Comparison of ENCODE assay signal across 9 mouse cellular contexts in the genomic region with DNA sequence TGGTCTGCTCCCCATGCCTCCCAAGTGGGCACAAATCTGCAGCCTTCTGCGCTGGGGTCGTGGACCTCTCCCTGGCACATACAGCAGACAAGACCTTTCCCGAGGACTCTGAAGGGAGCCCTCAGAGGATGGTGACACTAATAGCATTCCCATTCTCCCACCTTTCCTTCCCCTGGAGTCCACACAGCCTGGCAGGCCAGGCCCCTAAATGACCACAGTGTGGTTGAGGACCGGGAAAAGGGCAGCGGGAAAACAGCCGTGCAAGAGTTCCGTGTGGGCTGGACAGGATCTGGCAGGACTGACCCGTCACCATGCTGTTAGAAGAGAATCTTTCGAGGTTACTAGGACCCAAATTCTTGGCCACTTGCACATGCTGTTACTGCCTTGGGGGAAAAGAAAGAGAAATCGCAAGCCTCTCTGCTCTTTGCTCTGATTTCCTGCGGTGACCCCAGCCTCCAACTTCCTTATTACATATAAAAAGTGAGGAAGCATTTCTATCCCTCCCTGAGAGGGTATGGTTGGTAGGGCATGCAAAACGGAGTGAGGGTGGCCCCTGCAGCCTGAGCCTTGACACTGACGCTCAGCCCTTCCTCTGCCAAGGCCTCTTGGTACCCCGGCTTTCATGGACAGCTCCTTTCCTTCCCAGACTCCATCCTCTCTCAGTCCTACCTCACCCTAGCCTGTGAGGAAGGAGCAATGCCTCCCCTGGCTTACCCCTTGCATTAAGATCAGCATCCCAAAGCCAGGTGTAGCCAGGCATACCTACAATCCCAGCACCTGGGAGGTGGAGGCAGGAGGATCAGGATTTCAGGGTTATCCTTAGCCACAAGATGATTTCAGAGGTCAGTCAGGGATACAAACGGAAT. TPM values are rescaled to one million over a fixed set of nuclear protein-coding genes. Genes with fewer than 3 reads are reported as not detected.
A peak's percentile ranks its signal among the peaks of the same experiment; 100 is the strongest.
DNase-seq lines count a peak whose midpoint lies in the region; ATAC-seq lines count a peak whose summit lies in the region.
"Had no signal": no experiment of that assay in that cellular context is flagged by ENCODE, and none has a peak within 500 bp of the region (broad histone marks: within the 10 kb centered on the region; RNA-seq: fewer than 3 reads in every experiment).

No protein-coding gene starts in this region.

- no peak overlapping the region for H3K4me2 ChIP-seq in midbrain, embryonic 16.5 days (ENCODE audit: low read length)
- peak overlapping the region; percentile 56 for H3K4me2 ChIP-seq in heart, embryonic 13.5 days
- H3K4me2 ChIP-seq in liver, embryonic 13.5 days: peak overlapping the region; percentile 55
- peak overlapping the region; percentile 47 for H3K4me2 ChIP-seq in stomach, embryonic 16.5 days (ENCODE audit: low read depth, low read length)

- H3K9me3 ChIP-seq in midbrain, embryonic 10.5 days (replicated peaks): no peaks in the 10 kb centered on the region
- no peaks in the 10 kb centered on the region for H3K9me3 ChIP-seq in midbrain, embryonic 16.5 days (replicated peaks; ENCODE audit: control insufficient read depth, low read length, poor library complexity, severe bottlenecking)
- no peaks in the 10 kb centered on the region for H3K9me3 ChIP-seq in heart, embryonic 13.5 days
- H3K9me3 ChIP-seq in liver, embryonic 13.5 days (replicated peaks): no peaks in the 10 kb centered on the region
- no peaks in the 10 kb centered on the region for H3K9me3 ChIP-seq in stomach, embryonic 16.5 days (replicated peaks; ENCODE audit: control insufficient read depth, low read length)
- H3K9me3 ChIP-seq: hindbrain, embryonic 15.5 days had no signal

- peaks cover 49% of the 10 kb centered on the region for H3K4me1 ChIP-seq in midbrain, embryonic 10.5 days
- peaks cover 14% of the 10 kb centered on the region for H3K4me1 ChIP-seq in midbrain, embryonic 16.5 days (ENCODE audit: control insufficient read depth, insufficient read depth, low read length)
- H3K4me1 ChIP-seq in heart, embryonic 13.5 days: peaks cover 67% of the 10 kb centered on the region
- H3K4me1 ChIP-seq in liver, embryonic 13.5 days (replicated peaks): peaks cover 60% of the 10 kb centered on the region
- H3K4me1 ChIP-seq in stomach, embryonic 16.5 days (ENCODE audit: control insufficient read depth, insufficient read depth, low read length): peaks cover 53% of the 10 kb centered on the region

- ATAC-seq in midbrain, embryonic 16.5 days: no peak
- ATAC-seq in heart, embryonic 13.5 days (ENCODE audit: extremely low read depth, insufficient number of reproducible peaks, low FRiP score, low TSS enrichment): no peak
- ATAC-seq in liver, embryonic 13.5 days (ENCODE audit: low read depth): no peak
- ATAC-seq in stomach, embryonic 16.5 days (ENCODE audit: insufficient read depth, low FRiP score): no peak

- no peak for DNase-seq in midbrain, embryonic 10.5 days (ENCODE audit: low spot score)
- no peak for DNase-seq in liver, embryonic 13.5 days
- DNase-seq in adrenal gland, postnatal 36 days: no peak
- no peak for DNase-seq in right cerebral cortex, postnatal 4 days

- H3K36me3 ChIP-seq in midbrain, embryonic 10.5 days: no peaks in the 10 kb centered on the region
- no peaks in the 10 kb centered on the region for H3K36me3 ChIP-seq in midbrain, embryonic 16.5 days (ENCODE audit: control insufficient read depth, insufficient read depth, low read length)
- H3K36me3 ChIP-seq in heart, embryonic 13.5 days: no peaks in the 10 kb centered on the region
- no peaks in the 10 kb centered on the region for H3K36me3 ChIP-seq in liver, embryonic 13.5 days
- H3K36me3 ChIP-seq in stomach, embryonic 16.5 days (ENCODE audit: control insufficient read depth, insufficient read depth, low read length): no peaks in the 10 kb centered on the region
- H3K36me3 ChIP-seq: hindbrain, embryonic 15.5 days had no signal

- peaks cover 39% of the 10 kb centered on the region for H3K27me3 ChIP-seq in midbrain, embryonic 10.5 days (ENCODE audit: low read depth, poor library complexity, severe bottlenecking)
- H3K27me3 ChIP-seq in midbrain, embryonic 16.5 days (ENCODE audit: control insufficient read depth, insufficient read depth, low read depth, low read length): no peaks in the 10 kb centered on the region
- no peaks in the 10 kb centered on the region for H3K27me3 ChIP-seq in heart, embryonic 13.5 days (replicated peaks)
- H3K27me3 ChIP-seq in liver, embryonic 13.5 days: peaks cover 16% of the 10 kb centered on the region
- H3K27me3 ChIP-seq in stomach, embryonic 16.5 days (ENCODE audit: control insufficient read depth, insufficient read depth, low read length): no peaks in the 10 kb centered on the region
- H3K27me3 ChIP-seq: hindbrain, embryonic 15.5 days had no signal

- no peak overlapping the region for H3K9ac ChIP-seq in midbrain, embryonic 16.5 days (ENCODE audit: low read depth, low read length)
- H3K9ac ChIP-seq in heart, embryonic 13.5 days: peak overlapping the region; percentile 60
- H3K9ac ChIP-seq in liver, embryonic 13.5 days: no peak overlapping the region
- peak overlapping the region; percentile 58 for H3K9ac ChIP-seq in stomach, embryonic 16.5 days (ENCODE audit: low read length)

- WGBS in midbrain, embryonic 10.5 days: 63% methylated on average over 15 of the region's 15 CpGs
- WGBS in midbrain, embryonic 16.5 days: 70% methylated on average over 15 of the region's 15 CpGs
- 59% methylated on average over 15 of the region's 15 CpGs for WGBS in heart, embryonic 13.5 days
- WGBS in liver, embryonic 13.5 days (ENCODE audit: insufficient replicate concordance): 20% methylated on average over 15 of the region's 15 CpGs
- 57% methylated on average over 15 of the region's 15 CpGs for WGBS in stomach, embryonic 16.5 days

- H3K4me3 ChIP-seq in midbrain, embryonic 10.5 days: no peak overlapping the region; the same call in 1 of the 2 replicates
- no peak overlapping the region for H3K4me3 ChIP-seq in midbrain, embryonic 16.5 days (ENCODE audit: low read depth, low read length)
- H3K4me3 ChIP-seq in heart, embryonic 13.5 days: no peak overlapping the region
- peak overlapping the region; percentile 23; the same call in 1 of the 2 replicates for H3K4me3 ChIP-seq in liver, embryonic 13.5 days (replicated peaks)
- H3K4me3 ChIP-seq in stomach, embryonic 16.5 days (replicated peaks; ENCODE audit: low read length): no peak overlapping the region

- H3K27ac ChIP-seq in midbrain, embryonic 10.5 days (replicated peaks): peak overlapping the region; percentile 79
- no peak overlapping the region for H3K27ac ChIP-seq in midbrain, embryonic 16.5 days (ENCODE audit: low read length)
- peak overlapping the region; percentile 46; the same call in 1 of the 2 replicates for H3K27ac ChIP-seq in heart, embryonic 13.5 days (replicated peaks)
- peak overlapping the region; percentile 34; the same call in 1 of the 2 replicates for H3K27ac ChIP-seq in liver, embryonic 13.5 days
- H3K27ac ChIP-seq in stomach, embryonic 16.5 days (ENCODE audit: low read length): peak overlapping the region; percentile 94

RNA-seq across cellular contexts. Expression of gene Acvrl1, which starts 18.0 kb away (rescaled TPM):
- 8.9 and 10.7 TPM in 2 replicates for polyA plus RNA-seq in midbrain, embryonic 10.5 days (2016; fragmentation: Nextera tagmentation; extraction: Ambion mirVana)
- 8.0 and 10.6 TPM in 2 replicates for polyA plus RNA-seq in midbrain, embryonic 16.5 days (2015; fragmentation: Nextera tagmentation; extraction: Ambion mirVana)
- polyA plus RNA-seq in heart, embryonic 13.5 days (2015; fragmentation: Nextera tagmentation; extraction: Ambion mirVana): 7.0 and 7.4 TPM in 2 replicates
- polyA plus RNA-seq in liver, embryonic 13.5 days (2015; fragmentation: Nextera tagmentation; extraction: Ambion mirVana): 1.2 and 1.3 TPM in 2 replicates
- polyA plus RNA-seq in stomach, embryonic 16.5 days (2015; fragmentation: Nextera tagmentation; extraction: Ambion mirVana): 34.9 and 39.3 TPM in 2 replicates
- 10 to 100 TPM; 13.4 to 17.5 TPM for total RNA-seq in adrenal gland, postnatal 36 days (2021)

RNA-seq across cellular contexts. Expression of gene Acvr1b, which starts 27.5 kb away (rescaled TPM):
- polyA plus RNA-seq in midbrain, embryonic 10.5 days (2016; fragmentation: Nextera tagmentation; extraction: Ambion mirVana): 5.4 and 7.0 TPM in 2 replicates
- polyA plus RNA-seq in midbrain, embryonic 16.5 days (2015; fragmentation: Nextera tagmentation; extraction: Ambion mirVana): 22.1 and 24.5 TPM in 2 replicates
- 5.4 and 6.0 TPM in 2 replicates for polyA plus RNA-seq in heart, embryonic 13.5 days (2015; fragmentation: Nextera tagmentation; extraction: Ambion mirVana)
- 1.0 and 1.6 TPM in 2 replicates for polyA plus RNA-seq in liver, embryonic 13.5 days (2015; fragmentation: Nextera tagmentation; extraction: Ambion mirVana)
- 11.6 and 12.1 TPM in 2 replicates for polyA plus RNA-seq in stomach, embryonic 16.5 days (2015; fragmentation: Nextera tagmentation; extraction: Ambion mirVana)
- total RNA-seq in adrenal gland, postnatal 36 days (2021): 1 to 10 TPM; 8.5 to 9.3 TPM

RNA-seq across cellular contexts. Expression of gene Ankrd33, which starts 30.8 kb away (rescaled TPM):
- polyA plus RNA-seq in midbrain, embryonic 10.5 days (2016; fragmentation: Nextera tagmentation; extraction: Ambion mirVana): not detected in 2 replicates
- polyA plus RNA-seq in midbrain, embryonic 16.5 days (2015; fragmentation: Nextera tagmentation; extraction: Ambion mirVana): not detected in 2 replicates
- polyA plus RNA-seq in heart, embryonic 13.5 days (2015; fragmentation: Nextera tagmentation; extraction: Ambion mirVana): not detected in 2 replicates
- polyA plus RNA-seq in liver, embryonic 13.5 days (2015; fragmentation: Nextera tagmentation; extraction: Ambion mirVana): not detected in 2 replicates
- not detected in 2 replicates for polyA plus RNA-seq in stomach, embryonic 16.5 days (2015; fragmentation: Nextera tagmentation; extraction: Ambion mirVana)
- total RNA-seq in adrenal gland, postnatal 36 days (2021): under 1 TPM; 0.56 to 0.99 TPM
- total RNA-seq: adrenal gland, postnatal 14 days had no signal
- polyA plus RNA-seq: hindbrain, embryonic 15.5 days had no signal

Comparison
In these comparisons a context has a peak if more than half of its experiments do, and no peak if none do; other contexts are left out.
1. H3K9ac ChIP-seq: peak in heart, embryonic 13.5 days (single experiment) and stomach, embryonic 16.5 days (single experiment); none in midbrain, embryonic 16.5 days (single experiment) and liver, embryonic 13.5 days (single experiment).